Mouse (Mus musculus) mesoderm, embryonic 11.5 days (tissue): ENCODE measurements around the gene Gm12185.
"Not testable (repeated sequence)": the region's sequence is repeated elsewhere in the genome, so short reads cannot be mapped to it uniquely, and the experiment has no call there.

Experiments used
- DNase-seq: peaks from one replicate; pipeline ENCODE4 v3.0.0-alpha.2; 2012; ENCODE audit warnings: low read depth, low spot score

Gene Gm12185

DNA sequence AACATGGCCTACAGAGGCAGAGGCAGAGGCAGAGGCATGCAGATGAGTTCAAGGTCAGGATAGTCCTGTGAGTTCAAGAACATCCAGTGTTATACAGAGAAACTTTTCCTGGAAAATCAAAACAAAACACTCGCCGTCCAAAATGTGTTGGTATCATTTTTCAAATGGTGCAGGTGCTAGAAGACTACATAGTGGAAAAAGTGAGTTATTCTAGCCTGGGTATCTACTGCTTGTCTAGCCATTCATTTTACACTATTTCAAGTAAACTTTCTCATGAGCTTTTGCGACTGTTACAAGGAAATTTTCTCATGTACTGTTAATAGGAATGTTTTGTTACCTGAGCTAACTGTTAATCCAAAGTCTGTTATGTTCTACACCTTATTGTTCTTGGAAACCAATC, 73.6 kb downstream of the Gm12185 start:
- DNase-seq = no peak

DNA sequence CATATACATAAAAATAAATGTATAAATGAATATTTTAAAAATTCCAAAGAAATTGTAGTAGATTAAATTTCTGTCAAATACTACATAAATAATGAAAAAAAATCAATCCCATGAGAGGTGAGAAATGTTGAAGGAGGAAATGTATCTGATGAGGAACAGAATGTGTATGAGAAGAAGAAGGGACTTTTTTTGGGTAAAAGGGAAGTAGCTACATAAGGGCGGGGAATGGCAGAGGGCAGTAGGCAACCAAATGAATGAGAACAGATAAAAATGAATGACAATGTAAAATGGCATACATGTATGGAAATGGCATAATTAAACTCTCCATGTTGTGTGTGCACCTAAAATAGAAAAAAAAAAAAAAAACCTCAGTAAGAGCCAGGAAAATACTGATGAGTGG, 78.4 kb downstream of the Gm12185 start:
- no peak for DNase-seq

DNA sequence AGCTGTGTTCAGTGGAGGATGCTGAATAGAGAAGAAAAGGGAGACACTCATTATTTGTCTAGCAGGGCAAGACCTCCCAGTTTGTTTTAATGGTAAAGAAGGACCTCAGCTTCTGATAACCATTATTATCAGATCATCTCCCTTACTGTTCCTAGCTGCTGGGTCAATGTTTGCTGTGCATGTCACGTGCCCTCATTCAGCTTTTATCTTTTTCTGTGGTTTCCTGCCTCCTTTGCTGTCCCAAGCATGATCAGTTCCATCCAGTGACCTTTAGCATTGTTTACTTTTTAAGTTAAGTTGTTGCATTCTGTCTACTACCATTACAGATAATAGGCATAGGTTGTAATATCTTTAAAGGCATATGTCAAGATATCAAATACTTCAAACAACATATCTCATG, 83.6 kb downstream of the Gm12185 start:
- no peak for DNase-seq

- no peak for DNase-seq
Observed at GRCm38 (mm10) chr11:48902021-48902420, 90.0 kb downstream of the Gm12185 start, which contains the start of gene Gm5431. Gene Gm5431 (minus strand): TSS chr11:48902214.

- DNase-seq = not testable (repeated sequence)
Observed at GRCm38 (mm10) chr11:48901567-48901930, 90.5 kb downstream of the Gm12185 start.

GRCm38 (mm10) chr11:48900654-48901566, 91.1 kb downstream of the Gm12185 start:
- DNase-seq = not testable (repeated sequence)

- DNase-seq = no peak
Observed at GRCm38 (mm10) chr11:48898812-48899431, 93.1 kb downstream of the Gm12185 start.

DNA sequence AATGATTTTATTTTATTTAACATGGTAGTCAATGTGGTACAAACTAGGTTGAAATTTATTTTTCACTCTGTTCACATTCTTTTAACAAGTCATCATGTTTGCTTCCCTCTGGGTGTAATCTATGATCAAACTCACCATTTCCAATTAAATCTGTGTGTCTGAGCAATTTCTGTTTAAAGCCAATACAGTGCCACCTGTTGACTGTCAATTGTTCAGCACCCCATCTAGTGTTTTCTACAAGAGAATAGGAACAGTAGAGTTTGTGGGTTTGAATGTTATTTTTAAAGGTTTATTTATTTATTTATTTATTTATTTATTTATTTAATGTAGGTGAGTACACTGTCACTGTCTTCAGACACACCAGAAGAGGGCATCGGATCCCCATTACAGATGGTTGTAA, 115.3 kb downstream of the Gm12185 start:
- DNase-seq = no peak

- DNase-seq = not testable (repeated sequence)
Observed at GRCm38 (mm10) chr11:48875343-48875837, 116.6 kb downstream of the Gm12185 start.

DNA sequence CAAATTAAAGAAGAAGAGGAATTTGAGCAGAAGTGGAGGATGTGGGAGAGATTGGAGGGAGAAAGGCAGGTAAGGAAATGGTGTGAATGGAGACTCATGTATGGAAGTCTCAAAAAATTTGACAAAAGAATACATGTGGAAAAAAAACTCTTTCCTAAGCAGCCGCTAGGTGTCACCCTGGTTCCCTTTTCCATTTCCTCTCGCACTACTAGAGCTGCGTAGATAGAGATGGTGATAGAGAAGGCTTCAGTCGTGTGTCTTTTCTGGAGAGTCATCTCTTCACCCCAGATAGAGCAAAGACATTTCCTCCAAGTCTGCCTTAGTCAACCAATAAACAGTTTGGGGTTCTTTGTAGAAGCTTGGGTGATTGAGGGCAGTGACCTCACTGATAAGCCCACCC, 117.6 kb downstream of the Gm12185 start:
- peak; percentile 67 for DNase-seq

DNA sequence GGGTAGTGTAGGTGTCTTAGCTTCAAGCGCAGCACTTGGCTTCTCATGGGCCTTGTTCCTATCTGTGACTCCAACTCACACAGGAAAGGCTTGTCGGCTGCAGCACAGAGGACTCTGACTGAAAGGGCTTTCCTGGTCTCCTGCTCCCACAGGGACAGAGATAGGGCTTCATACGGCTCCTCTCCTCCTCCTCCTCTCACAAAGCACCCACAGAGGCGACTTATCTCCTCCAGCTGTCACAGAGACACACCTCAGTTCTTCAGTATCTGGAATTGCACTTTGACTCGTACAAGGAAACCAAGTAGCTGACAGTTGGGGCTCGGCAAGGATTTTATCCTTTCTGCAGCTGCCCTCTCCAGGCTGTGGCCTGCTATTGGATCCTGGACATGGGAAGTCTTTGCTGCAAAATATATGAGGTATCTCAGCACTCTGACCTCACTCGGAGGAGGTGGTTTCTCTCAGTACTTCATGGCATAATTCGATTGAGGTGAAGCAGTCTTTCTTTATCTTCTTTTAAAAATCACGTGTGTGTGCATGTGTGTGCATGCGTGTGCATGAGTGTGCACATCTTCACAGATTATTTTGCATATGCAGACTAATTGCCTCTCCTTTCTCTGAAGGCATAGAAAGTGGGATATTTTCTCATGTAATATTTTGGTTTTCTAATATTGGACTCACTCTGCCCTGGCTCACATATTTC, 118.3 kb downstream of the Gm12185 start:
- no peak for DNase-seq

DNA sequence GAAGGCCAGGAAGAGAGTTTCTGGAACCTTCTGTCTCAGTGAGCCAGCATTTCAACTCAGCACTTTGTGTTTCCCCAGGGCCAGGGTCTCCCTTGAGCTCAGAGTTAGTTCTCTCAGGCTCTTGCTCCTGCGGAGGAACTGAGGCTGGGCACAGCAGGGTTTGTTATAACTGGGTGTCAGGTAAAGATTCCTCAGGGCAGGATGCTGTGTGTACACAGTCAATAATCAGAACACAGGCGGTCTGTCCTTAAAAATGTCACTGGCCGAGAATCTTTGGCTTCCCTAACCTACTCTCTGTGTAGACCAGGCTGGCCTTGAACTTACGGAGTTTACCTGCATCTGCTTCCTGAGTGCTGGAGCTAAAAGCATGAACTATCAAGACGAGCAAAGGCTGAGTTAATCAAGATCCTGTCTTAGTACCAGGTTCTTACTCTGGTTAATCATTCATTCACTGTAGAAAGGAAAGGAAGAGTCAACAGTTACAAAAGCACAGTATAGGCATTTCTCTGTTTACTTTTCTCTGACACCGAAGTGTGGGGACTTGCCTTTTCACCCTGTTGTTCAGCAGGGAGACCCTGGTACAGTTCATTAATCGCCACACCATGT, 119.2 kb downstream of the Gm12185 start:
- DNase-seq = no peak

- no peak for DNase-seq
Observed at GRCm38 (mm10) chr11:48871817-48872541, 120.0 kb downstream of the Gm12185 start.

- peak; percentile 31 for DNase-seq
Observed at GRCm38 (mm10) chr11:48871201-48871772, 120.7 kb downstream of the Gm12185 start, which contains the start of gene Irgm1. Gene Irgm1 (minus strand): TSS chr11:48871683.

DNA sequence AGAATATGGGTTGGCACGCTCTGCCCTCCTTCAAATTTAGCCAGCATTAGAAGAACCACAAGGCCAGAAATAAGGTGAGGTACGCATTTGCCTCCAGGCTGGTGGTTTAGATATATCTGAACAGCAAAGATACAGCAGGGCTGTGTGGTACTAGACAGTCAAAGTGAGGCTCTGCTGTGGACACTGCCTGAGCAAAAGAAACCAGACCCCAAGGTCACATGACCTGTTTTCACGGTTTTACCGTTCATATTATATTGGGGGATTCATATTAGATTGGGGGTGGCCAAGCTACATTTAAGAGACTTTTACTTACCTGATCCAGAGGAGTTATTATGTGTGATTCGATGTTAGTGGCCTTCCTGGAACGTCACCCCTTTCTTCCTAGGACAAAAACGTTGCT, 121.2 kb downstream of the Gm12185 start:
- no peak for DNase-seq

- no peak for DNase-seq
Observed at GRCm38 (mm10) chr11:48869380-48870110, 122.5 kb downstream of the Gm12185 start.

- no peak for DNase-seq
Observed at GRCm38 (mm10) chr11:48866481-48866880, 125.5 kb downstream of the Gm12185 start.

DNA sequence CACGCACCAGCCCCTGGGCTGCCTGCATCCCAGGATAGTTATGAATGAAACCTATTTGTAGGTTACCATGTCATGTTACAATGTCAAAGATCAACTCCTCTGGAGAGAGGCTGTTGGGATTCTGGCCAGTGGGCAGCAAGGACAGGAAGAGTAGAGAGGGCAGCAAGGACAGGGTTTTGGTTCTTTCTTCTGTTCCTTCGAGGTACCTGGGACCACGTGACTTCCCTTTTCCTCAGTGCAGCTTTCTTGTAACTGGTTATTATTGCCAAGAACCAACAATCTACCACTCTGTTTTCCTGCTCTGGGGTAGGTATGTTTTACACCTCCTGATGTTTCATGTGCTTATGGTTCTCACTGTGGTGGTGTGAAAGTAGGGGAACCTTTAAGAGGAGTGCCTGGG, 128.2 kb downstream of the Gm12185 start:
- no peak for DNase-seq

- no peak for DNase-seq
Observed at GRCm38 (mm10) chr11:48862784-48863319, 129.2 kb downstream of the Gm12185 start.

GRCm38 (mm10) chr11:48859014-48859413, 133.0 kb downstream of the Gm12185 start:
- peak; percentile 74 for DNase-seq
